Mouse (Mus musculus): ENCODE results near the gene Sh3rf1. TPM values are rescaled to one million over a fixed set of nuclear protein-coding genes. Genes with fewer than 3 reads are reported as not detected.

Gene Sh3rf1
- polyA plus RNA-seq, 1 experiment from 2014 or later = 4.8 TPM

DNA sequence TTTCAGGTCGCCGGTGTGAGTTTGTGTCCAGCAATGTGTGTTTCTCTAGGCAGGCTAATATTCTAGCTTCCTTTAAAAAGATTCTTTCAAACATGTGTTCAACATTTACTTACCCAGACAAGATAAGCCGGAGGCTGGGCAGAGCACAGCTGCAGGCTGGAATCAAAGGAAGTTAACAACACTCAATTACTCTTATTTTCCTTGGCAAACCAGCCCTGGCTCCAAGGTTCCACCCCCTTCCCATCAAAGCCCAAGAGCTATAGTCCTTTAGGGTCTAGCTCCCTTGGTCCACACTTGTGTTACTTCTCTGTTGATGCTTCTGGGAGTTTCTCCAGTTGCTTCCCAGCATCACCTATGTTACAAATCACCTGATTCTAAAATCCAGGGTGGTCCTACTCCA lies 6.7 kb upstream of the Sh3rf1 start:
- Histone ChIP-seq H3K4me2 (replicated peaks; ENCODE audit: low read depth) (no peak overlapping the region), H3K36me3 (ENCODE audit: control insufficient read depth, insufficient read depth, low read length) (no peaks in the 10 kb centered on the region), H3K27me3 (ENCODE audit: control insufficient read depth, insufficient read depth, low read length) (no peaks in the 10 kb centered on the region), H3K9ac (ENCODE audit: low read length) (no peak overlapping the region), H3K9me3 (ENCODE audit: control insufficient read depth, low read length) (no peaks in the 10 kb centered on the region), H3K4me1 (replicated peaks; ENCODE audit: control insufficient read depth, insufficient read depth) (no peaks in the 10 kb centered on the region), H3K4me3 (ENCODE audit: low read depth, low read length) (no peak overlapping the region), H3K27ac (replicated peaks) (no peak overlapping the region)
- WGBS = 42% methylated on average over 3 of the region's 3 CpGs
- ATAC-seq (ENCODE audit: low FRiP score, low TSS enrichment) (no peak), DNase-seq (ENCODE audit: low spot score) (no peak)
- TF ChIP-seq CTCF (IDR thresholded peaks at IDR 0.05; ENCODE audit: low read depth) = no peak

- Histone ChIP-seq H3K9me3 (ENCODE audit: control insufficient read depth, low read length) (no peaks in the 10 kb centered on the region), H3K4me1 (replicated peaks; ENCODE audit: control insufficient read depth, insufficient read depth) (no peaks in the 10 kb centered on the region), H3K4me3 (ENCODE audit: low read depth, low read length) (no peak overlapping the region), H3K27ac (replicated peaks) (no peak overlapping the region), H3K36me3 (ENCODE audit: control insufficient read depth, insufficient read depth, low read length) (no peaks in the 10 kb centered on the region), H3K9ac (ENCODE audit: low read length) (no peak overlapping the region), H3K4me2 (replicated peaks; ENCODE audit: low read depth) (no peak overlapping the region), H3K27me3 (ENCODE audit: control insufficient read depth, insufficient read depth, low read length) (no peaks in the 10 kb centered on the region)
- ATAC-seq (ENCODE audit: low FRiP score, low TSS enrichment) = no peak
- WGBS = 59% methylated on average over 8 of the region's 8 CpGs
- no peak for TF ChIP-seq CTCF (IDR thresholded peaks at IDR 0.05; ENCODE audit: low read depth)
- no peak for TF ChIP-seq EP300 (optimal IDR thresholded peaks at IDR 0.05)
- no peak for DNase-seq (ENCODE audit: low spot score)
Measured at GRCm38 (mm10) chr8:61217426-61217825, 6.2 kb upstream of the Sh3rf1 start.

DNA sequence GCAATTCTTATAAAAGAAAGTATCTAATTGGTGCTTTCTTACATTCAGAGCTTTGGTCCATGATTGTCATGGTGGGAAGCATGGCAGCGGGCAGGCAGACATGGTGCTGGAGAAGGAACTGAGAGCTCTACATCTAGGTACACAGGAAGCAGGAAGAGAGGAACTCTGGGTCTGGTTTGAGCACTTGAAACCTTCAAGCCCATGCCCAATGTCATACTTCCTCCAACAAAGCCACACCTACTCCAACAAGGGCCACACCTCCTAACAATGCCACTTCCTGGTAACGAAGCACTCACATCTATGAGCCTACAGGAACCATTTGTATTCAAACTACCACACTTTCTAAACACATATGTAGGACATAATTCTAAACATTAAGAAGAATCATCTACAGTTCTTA lies 5.2 kb upstream of the Sh3rf1 start:
- H3K4me1 ChIP-seq (replicated peaks; ENCODE audit: control insufficient read depth, insufficient read depth) = no peaks in the 10 kb centered on the region

DNA sequence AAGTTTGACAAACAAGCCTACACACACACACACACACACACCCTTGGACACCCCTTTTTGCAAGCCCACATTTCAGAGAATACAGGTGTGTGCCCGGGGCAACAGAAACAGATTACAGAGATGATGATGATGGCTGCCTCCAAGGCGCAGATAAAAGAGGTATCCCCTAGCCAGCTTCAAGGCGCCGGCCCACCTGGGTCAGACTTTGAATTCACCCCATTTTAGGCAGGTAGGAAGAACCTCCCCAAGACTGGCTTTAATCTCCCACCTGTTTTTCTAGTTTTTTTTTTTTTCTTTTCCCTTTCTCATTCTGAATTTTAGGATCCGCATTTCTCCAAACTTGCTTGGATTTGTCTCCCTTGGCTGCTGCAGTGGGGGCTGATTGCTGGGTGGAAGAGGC lies 389 bp upstream of the Sh3rf1 start:
- Histone ChIP-seq H3K9me3 (ENCODE audit: control insufficient read depth, low read length) (no peaks in the 10 kb centered on the region), H3K27ac (replicated peaks) (no peak overlapping the region; the same call in 1 of the 2 replicates), H3K27me3 (ENCODE audit: control insufficient read depth, insufficient read depth, low read length) (no peaks in the 10 kb centered on the region), H3K4me2 (replicated peaks; ENCODE audit: low read depth) (peak overlapping the region; percentile 92), H3K9ac (ENCODE audit: low read length) (peak overlapping the region; percentile 78), H3K4me3 (ENCODE audit: low read depth, low read length) (peak overlapping the region; percentile 80), H3K4me1 (replicated peaks; ENCODE audit: control insufficient read depth, insufficient read depth) (no peaks in the 10 kb centered on the region; the same call in 1 of the 2 replicates), H3K36me3 (ENCODE audit: control insufficient read depth, insufficient read depth, low read length) (no peaks in the 10 kb centered on the region; the same call in 1 of the 2 replicates)
- TF ChIP-seq CTCF (IDR thresholded peaks at IDR 0.05; ENCODE audit: low read depth) = no peak
- TF ChIP-seq EP300 (optimal IDR thresholded peaks at IDR 0.05) = no peak
- no peak for ATAC-seq (ENCODE audit: low FRiP score, low TSS enrichment)
- 27% methylated on average over 5 of the region's 5 CpGs for WGBS
- no peak for DNase-seq (ENCODE audit: low spot score)

More for the DNA sequence above, 5.2 kb upstream of the Sh3rf1 start:
- DNase-seq (ENCODE audit: low spot score) = no peak
- Histone ChIP-seq H3K9ac (ENCODE audit: low read length) (no peak overlapping the region), H3K36me3 (ENCODE audit: control insufficient read depth, insufficient read depth, low read length) (no peaks in the 10 kb centered on the region), H3K9me3 (ENCODE audit: control insufficient read depth, low read length) (no peaks in the 10 kb centered on the region), H3K4me2 (replicated peaks; ENCODE audit: low read depth) (no peak overlapping the region), H3K27me3 (ENCODE audit: control insufficient read depth, insufficient read depth, low read length) (no peaks in the 10 kb centered on the region), H3K4me3 (ENCODE audit: low read depth, low read length) (no peak overlapping the region), H3K27ac (replicated peaks) (no peak overlapping the region)
- no peak for TF ChIP-seq CTCF (IDR thresholded peaks at IDR 0.05; ENCODE audit: low read depth)
- TF ChIP-seq EP300 (optimal IDR thresholded peaks at IDR 0.05) = no peak
- no peak for ATAC-seq (ENCODE audit: low FRiP score, low TSS enrichment)
- 88% methylated on average over 2 of the region's 2 CpGs for WGBS

DNA sequence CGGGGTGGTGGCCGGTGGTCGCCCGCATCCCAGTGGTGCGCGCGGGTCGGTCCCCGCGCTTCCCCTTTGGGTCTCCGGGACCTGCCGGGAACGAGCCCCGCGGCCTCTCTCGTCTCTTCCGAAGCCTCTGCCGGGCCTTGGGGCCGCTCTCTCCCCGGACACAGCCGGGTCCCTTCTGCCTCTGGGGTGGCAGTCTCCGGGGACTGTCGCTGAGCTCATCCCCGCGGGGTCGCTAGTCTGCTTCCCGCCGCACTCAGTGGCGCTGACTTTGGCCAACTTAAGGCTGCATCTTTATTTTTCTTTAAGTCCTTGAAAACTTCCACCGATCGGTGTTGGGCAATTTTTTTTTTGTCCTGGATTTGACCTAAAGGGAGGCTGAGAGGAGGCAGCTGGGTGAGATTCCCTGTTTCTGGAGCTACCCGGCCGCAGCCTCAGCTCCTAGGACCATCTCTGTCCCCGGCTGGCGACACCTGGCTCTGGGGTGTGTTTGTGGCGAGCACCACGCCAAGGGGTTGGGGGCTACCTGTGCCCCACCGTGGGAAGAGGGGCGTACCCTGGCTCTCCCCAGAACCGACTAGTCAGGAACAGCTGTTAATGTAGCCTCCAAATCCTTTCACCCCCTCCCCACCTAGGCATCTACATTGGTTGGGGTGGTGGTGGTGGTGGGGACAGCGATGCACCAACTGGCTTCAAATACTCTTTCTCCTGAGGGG lies 864 bp downstream of the Sh3rf1 start:
- under 1% methylated on average over 34 of the region's 41 CpGs for WGBS
- H3K36me3 ChIP-seq (ENCODE audit: control insufficient read depth, insufficient read depth, low read length) = no peaks in the 10 kb centered on the region; the same call in 1 of the 2 replicates
- DNase-seq (ENCODE audit: low spot score) = peak; percentile 54
- H3K4me3 ChIP-seq (ENCODE audit: low read depth, low read length) = peak overlapping the region; percentile 80
- no peaks in the 10 kb centered on the region; the same call in 1 of the 2 replicates for H3K4me1 ChIP-seq (replicated peaks; ENCODE audit: control insufficient read depth, insufficient read depth)
- H3K4me2 ChIP-seq (replicated peaks; ENCODE audit: low read depth) = peak overlapping the region; percentile 92
- H3K27me3 ChIP-seq (ENCODE audit: control insufficient read depth, insufficient read depth, low read length) = no peaks in the 10 kb centered on the region
- H3K27ac ChIP-seq (replicated peaks) = peak overlapping the region; percentile 88
- peak; percentile 31 for TF ChIP-seq CTCF (IDR thresholded peaks at IDR 0.05; ENCODE audit: low read depth)
- TF ChIP-seq EP300 (optimal IDR thresholded peaks at IDR 0.05) = no peak
- peak overlapping the region; percentile 78 for H3K9ac ChIP-seq (ENCODE audit: low read length)
- ATAC-seq (ENCODE audit: low FRiP score, low TSS enrichment) = peak; percentile 61
- no peaks in the 10 kb centered on the region for H3K9me3 ChIP-seq (ENCODE audit: control insufficient read depth, low read length)
